Mouse (Mus musculus): ENCODE measurements around the gene C2cd2.
"Not testable (repeated sequence)": the region's sequence is repeated elsewhere in the genome, so short reads cannot be mapped to it uniquely, and the experiment has no call there.

C2cd2 gene

GRCm38 (mm10) chr16:97962151-97962948 lies at the start of gene C2cd2, which contains the start of gene Zbtb21:
TSS of gene C2cd2 (minus strand) at chr16:97962598.
TSS of gene Zbtb21 (minus strand) at chr16:97962622.
- peak; percentile 98 to 99 for DNase-seq

GRCm38 (mm10) chr16:97997383-97997731 lies 35.0 kb upstream of the C2cd2 start:
- not testable (repeated sequence) for DNase-seq

- peak; percentile 72 to 75 for DNase-seq
These were observed 34.4 kb upstream of the C2cd2 start, which contains the start of gene B230307C23Rik for GRCm38 (mm10) chr16:97996616-97997382. TSS of gene B230307C23Rik (plus strand) at chr16:97997315.

DNA sequence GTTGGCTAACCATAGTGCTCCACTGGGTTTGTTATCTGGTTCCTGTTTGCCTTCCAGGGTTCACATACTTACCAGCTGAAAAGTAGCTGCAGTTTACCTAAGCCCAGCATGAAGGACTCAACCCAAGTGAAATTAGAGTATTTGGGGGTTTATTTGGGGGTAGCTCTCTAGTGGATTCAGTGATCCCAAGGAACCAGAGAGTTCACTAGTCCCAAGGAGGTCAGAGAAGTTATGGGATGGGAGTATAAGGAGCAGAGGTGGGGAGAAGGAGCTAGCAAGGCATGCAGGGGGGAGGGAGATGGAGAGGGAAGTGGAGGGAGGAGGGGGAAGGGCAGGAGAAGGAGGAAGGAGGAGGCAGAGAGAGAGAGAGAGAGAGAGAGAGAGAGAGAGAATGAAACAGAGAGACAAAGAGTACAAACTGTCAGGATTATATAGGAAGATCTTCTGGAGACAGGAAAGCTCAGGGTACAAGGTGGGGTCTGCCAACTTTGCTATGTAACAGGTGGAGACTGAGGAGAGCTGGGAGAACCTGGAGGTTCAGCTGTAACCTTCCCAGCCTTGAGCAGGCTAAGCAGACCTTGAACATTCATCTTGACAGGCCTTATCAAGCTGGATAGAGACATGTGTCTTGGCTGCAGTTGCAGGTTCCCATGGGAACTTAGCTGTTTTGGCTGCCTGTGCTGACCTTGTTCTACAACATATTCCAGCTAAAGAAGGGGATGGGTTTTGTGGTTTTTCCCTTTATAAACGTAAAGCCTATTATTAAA lies 33.6 kb upstream of the C2cd2 start:
- DNase-seq = no peak

- not testable (repeated sequence) for DNase-seq
These were observed 30.1 kb upstream of the C2cd2 start for GRCm38 (mm10) chr16:97992477-97992876.

DNA sequence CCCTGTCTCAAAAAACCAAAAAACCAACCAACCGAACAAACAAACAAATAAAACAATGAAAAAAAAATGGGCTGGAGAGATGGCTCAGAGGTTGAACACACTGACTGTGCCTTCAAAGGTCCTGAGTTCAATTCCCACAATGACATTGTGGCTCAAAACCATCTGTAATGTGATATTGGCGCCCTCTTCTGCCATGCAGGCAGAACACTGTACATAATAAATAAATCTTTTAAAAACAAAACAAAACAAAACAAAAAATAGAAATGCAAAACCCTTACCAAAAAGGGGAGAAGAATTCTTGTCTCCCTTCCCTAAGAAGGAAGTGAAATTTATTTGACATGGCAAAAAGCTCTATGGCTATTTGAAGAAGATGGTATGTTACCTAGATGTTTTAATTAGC lies 29.1 kb upstream of the C2cd2 start:
- no peak for DNase-seq

GRCm38 (mm10) chr16:97984589-97984988 lies 22.2 kb upstream of the C2cd2 start:
- no peak for DNase-seq

DNA sequence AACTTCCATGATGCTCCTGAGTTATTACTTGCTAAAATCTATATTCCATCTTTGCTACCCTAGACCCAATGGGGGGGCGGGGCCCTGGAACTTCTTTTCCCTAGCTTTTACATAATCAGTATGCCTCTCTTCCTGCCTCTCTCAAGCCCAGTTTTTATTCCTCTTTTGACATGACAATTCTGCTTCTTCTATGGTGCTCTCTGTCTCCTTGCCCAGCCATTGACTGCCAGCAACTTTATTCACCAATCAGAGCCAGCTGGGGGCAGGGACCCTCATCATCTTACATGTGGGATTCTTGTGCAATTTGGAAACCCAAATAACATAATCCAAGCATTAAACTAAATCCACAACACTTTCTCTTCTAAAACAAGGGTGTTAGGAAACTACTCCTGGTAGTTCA lies 19.0 kb upstream of the C2cd2 start:
- DNase-seq = no peak

DNA sequence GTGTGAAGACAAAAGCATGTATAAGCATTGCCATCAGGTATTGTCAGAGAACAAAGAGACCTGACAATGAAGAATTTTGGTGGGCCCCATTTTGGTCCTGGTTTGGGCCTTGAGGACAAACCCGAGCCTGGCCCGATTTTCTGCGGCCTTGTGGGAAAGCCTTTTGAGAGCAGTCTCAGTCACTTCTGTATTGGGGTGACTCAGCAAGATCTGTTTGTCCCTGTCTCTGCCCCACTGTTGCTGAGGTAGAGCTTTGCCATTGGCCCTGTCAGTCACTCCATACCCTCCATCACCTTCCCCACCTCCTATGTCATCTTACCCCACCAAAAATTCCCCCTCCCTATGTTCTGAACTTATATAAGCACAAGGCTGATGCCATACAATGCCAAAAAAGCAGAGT lies 15.3 kb upstream of the C2cd2 start:
- no peak for DNase-seq

DNA sequence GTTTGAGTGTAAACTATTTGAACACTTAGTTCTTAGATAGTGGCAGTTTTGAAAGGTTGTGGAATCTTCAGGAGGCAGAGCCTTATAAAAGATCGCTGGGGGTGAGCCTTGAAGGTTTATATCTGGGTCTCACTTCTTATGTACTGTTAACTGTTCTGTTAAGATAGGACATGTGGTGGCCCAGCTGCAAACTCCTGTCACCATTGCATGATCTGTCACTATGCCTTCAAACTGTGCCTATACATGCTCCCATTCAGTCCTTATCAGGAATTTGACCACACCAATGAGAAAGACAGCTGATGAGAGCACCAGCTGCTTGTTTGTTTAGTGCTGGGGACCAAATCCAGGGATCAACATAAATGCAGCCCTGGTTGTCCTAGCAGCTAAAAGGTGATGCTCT lies 14.9 kb upstream of the C2cd2 start:
- no peak for DNase-seq

GRCm38 (mm10) chr16:97963956-97964540 lies 1.6 kb upstream of the C2cd2 start:
- no peak for DNase-seq

- DNase-seq = no peak
These were observed 832 bp downstream of the C2cd2 start for GRCm38 (mm10) chr16:97961381-97962150.

DNA sequence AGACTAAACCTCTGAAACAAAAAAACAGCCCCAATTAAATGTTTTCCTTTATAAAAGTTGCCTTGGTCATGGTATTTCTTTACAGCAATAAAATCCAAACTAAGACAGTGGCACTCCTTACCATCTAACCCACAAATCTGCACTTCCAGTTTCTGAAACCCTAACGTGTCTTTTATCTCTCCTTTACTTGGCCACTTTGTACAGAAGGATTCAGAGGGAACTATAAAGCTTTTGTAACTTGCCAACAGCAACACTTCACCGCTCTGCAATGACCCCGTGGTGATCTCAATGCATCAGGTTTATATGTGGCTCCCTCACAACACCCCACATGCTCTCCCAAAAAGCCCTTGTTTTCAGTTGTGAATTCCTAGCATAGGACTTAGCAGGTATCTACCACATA lies 2.0 kb downstream of the C2cd2 start:
- DNase-seq = no peak

- no peak for DNase-seq
These were observed 3.9 kb downstream of the C2cd2 start for GRCm38 (mm10) chr16:97958401-97958973.

DNA sequence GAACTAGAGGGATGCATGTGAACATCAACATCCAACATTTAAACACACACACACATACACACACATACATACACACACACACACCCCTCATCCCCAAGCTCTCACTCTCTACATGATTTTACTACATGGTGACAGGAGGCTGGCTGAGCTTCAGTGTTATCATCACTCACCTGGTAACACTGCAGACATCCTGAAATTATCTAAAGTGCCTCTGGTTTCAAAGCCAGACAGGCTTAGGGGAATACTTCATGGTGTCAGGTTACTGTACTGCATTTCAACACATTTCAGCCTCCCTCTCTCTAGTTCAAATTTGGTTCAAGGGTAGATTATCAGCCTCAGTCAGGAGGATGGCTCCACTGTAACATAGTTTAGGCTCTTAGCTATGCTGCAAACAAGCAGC lies 4.8 kb downstream of the C2cd2 start:
- no peak for DNase-seq

DNA sequence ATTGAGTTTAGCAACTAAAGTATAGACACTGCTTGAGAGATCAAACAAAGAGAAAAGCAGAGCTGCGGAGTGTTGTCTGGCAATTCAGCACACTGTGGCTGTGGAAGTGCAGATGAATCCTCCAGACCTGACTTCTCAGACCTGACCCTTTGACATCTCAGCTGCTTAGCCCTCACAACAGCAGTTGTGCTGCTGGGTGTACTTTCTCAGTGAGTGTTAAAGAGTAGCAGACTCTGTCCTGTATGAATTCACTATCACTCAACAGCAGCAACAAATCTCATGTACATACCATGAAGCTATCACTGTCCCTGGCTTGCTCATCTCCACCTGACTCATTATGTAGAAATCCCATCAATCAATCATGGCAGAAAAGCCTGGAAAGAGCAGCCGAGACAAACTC lies 6.4 kb downstream of the C2cd2 start:
- no peak for DNase-seq

- no peak for DNase-seq
These were observed 9.1 kb downstream of the C2cd2 start for GRCm38 (mm10) chr16:97953300-97953699.

- DNase-seq = no peak
These were observed 9.6 kb downstream of the C2cd2 start for GRCm38 (mm10) chr16:97952801-97953200.

- DNase-seq = no peak
These were observed 10.0 kb downstream of the C2cd2 start for GRCm38 (mm10) chr16:97952371-97952770.

GRCm38 (mm10) chr16:97950061-97950460 lies 12.3 kb downstream of the C2cd2 start:
- no peak for DNase-seq

- DNase-seq = no peak
These were observed 13.6 kb downstream of the C2cd2 start for GRCm38 (mm10) chr16:97948836-97949235.

DNA sequence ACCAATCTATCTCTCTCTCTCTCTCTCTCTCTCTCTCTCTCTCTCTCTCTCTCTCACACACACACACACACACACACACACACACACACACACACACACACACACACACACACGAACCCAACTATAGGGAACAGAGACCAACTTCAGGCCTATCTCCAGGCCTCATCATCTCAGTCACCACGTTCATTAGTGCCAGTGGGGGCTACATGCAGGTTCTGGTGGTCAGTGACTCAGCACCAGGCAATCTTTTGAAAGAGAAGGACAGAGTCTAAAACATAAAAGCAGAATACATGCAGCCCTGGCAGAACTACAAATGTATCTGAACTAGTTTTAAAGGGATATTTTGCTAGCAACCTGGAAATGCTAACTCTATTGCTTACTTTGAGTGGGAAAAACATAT lies 15.4 kb downstream of the C2cd2 start:
- not testable (repeated sequence) for DNase-seq
